Mouse (Mus musculus): ENCODE data around the gene Fgg.

Fgg gene

DNA sequence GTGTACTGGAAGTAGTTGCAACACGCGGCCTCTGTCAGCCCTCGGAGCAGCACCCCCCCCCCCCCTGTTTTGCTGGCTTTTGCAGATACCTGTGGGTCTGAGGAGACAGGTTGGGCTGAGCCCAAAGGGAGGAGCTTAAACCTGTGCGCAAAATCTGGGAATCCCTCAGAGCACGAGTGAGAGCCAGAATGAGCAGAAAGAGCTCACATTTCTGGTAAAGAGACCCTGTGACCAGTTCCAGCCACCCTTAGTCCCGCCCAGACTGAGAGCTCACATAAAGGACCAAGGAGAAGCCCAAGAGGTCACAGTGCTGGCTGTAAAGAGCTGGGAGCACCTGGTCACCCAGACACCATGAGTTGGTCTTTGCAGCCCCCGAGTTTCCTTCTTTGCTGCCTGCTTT, at the start of gene Fgg:
Fgg (plus strand) TSS at position 168 of the 400 bp plus-strand sequence.
- no peak for DNase-seq (ENCODE audit: low spot score)

DNA sequence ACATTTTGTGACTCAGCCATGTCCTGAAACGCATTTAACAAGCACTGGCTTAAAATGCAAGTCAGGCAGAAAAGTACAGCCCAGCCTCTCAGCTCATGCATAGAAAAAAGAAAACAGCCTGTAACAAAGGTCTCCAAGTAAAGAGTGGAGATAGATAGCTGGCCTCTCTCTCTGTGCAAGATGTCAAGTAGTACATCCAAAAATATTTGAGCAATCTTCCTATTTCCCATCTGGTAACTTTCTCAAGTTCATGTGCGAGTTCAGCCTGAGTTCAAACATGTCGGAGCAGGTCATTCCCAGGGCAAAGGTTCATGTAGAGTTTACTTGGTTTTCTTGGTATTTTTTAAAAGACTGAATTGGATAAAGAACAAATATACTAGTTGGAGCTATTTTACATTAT, 36.5 kb upstream of the Fgg start:
- no peak for DNase-seq (ENCODE audit: low spot score)

DNA sequence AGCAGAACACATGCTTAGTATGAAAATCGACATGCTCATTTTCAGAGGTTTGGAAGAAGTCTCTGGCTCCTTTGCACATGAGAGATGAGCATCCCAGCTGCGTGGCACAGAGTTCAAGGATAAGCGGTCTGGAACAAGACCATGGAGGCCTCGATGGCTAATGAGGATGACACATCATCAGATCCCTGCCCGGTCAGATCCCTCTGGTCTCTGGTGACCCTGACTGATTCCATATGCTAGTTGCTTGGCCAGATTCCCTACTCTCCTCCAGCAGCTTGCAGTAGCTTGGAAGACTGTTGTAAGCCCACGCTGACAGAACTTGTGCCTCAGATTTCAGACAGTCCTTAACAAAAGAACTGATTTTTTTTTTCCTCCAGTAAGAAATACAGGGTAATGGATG, 26.7 kb upstream of the Fgg start:
- DNase-seq (ENCODE audit: low spot score) = no peak

DNA sequence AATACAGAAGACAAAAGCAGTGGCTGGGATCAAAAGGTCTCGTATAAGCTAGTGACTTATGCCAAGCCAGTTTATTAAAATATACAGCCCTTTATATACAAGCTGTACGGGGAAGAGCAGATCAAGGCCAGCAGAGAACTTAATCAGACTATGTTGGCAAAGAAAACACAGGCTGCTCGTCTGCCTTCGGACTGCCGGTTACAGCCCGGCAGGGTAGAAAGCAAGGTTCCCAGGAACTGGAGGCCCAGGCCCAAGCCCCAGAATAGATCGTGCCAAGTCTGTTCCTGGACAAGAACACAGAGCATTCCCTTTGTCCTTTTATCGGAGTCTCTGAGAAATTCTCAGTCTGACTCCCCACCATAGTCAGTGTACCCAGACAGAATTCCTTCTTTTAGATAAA, 25.7 kb upstream of the Fgg start:
- no peak for DNase-seq (ENCODE audit: low spot score)

- no peak for DNase-seq (ENCODE audit: low spot score)
These were observed 22.7 kb upstream of the Fgg start for GRCm38 (mm10) chr3:82984840-82985239.

DNA sequence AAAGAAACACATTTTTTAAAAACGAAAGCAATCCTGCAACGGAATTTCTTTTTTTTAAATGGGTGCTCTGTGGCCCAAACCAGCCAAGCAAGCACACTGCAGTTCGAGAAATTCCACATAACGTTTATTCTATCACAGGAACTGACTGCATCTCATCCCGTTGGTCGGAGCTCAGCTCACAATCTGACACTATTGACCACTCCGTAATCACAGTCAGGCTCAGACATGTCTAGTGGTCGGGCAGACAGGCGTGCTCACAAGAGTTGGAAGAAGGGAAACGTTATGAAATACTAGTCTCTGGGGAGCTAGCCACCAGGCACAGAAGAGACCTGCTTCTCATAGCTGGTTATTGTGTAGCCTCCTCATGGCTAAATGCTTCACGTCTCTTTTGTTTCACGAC, 15.6 kb upstream of the Fgg start:
- no peak for DNase-seq (ENCODE audit: low spot score)

GRCm38 (mm10) chr3:82992956-82993355, 14.6 kb upstream of the Fgg start:
- no peak for DNase-seq (ENCODE audit: low spot score)

- DNase-seq (ENCODE audit: low spot score) = no peak
These were observed 12.2 kb upstream of the Fgg start for GRCm38 (mm10) chr3:82995368-82995767.

DNA sequence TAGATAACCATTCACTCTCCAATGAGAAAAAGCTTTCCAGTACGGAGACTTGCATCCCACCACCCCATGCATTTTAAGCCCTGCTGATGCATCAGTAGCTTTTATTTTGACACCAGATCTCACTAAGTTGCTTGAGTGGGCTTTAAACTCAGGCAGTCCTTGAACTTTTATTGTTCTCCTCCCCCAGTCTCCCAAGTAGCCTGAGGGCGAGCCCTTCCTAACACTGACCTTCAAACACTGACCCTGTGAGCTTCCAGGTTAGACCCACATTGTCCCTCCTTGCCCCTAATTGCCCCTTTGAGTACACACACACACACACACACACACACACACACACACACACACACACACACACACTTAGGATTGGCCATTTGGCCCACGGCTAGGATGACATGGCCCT, 10.9 kb upstream of the Fgg start:
- no peak for DNase-seq (ENCODE audit: low spot score)

DNA sequence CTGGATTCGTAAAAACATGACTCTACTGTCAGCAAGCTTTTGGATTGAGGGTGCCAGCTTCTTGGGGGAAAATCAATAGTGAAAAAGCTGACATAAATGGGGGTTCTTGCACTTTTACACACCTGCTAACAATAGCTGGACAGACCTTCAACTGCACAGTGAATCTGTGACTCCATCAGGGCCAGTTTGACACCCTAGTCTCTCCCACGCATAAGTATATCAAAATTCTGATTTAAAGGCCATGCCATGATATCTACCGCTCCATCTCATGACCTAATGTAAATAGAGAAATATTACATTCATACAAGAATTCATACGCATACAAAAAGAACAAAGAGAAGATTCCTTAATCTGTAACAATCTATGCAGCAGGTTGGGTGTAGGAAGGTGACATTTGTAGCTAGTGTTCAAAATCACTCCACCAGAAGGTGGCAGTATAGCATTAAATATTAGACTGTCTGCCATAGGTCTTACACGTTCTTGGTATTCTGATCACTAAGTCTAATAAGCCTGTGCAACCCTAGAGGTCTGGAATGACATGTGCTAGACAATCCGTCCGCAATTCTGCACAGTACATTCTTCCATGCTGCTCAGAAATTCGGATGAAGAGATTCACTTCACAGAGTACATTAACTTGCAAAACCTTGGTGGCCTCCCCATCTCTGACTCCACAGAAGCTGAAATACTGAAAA, 8.6 kb upstream of the Fgg start:
- peak; percentile 10 for DNase-seq (ENCODE audit: low spot score)

GRCm38 (mm10) chr3:82999995-83000394, 7.5 kb upstream of the Fgg start:
- no peak for DNase-seq (ENCODE audit: low spot score)

DNA sequence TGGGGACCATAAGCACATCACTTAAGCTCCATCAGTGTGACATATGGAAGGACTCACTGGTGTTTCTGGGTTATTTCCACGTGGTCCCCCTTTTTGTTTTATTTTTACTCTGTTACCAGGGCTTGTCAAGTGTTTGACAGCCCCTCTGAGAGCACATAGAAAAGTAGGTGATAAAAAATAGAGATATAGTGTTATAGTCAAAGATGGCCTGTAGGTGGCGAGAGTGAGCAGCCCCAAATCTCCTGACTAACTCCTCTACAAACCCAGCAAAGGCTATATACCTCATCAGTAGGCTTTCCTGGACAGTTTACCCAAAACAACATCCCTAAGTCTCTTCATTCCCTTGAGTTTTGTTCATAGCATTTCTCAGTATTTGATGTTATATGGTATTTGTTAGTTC, 5.3 kb upstream of the Fgg start:
- peak; percentile 8 for DNase-seq (ENCODE audit: low spot score)

GRCm38 (mm10) chr3:83003068-83003467, 4.5 kb upstream of the Fgg start:
- DNase-seq (ENCODE audit: low spot score) = no peak

DNA sequence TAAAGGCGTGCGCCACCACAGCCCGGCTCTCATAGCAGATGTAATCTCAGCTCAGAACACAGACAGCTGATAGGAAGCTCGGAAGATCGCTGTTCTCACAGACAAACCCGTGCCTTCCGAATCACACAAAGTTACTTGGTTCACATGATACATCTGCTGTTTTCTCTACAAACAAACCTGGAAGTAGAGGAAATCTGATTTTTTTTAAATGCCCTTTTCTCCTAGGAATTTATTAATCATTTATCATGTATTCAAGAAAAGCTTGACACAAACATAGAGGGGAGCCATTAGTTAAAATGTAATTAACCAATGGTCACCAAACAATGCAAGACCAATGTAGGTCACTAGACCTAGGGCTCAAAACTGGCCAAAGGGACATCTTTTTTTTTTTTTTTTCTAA, 2.7 kb upstream of the Fgg start:
- DNase-seq (ENCODE audit: low spot score) = no peak

DNA sequence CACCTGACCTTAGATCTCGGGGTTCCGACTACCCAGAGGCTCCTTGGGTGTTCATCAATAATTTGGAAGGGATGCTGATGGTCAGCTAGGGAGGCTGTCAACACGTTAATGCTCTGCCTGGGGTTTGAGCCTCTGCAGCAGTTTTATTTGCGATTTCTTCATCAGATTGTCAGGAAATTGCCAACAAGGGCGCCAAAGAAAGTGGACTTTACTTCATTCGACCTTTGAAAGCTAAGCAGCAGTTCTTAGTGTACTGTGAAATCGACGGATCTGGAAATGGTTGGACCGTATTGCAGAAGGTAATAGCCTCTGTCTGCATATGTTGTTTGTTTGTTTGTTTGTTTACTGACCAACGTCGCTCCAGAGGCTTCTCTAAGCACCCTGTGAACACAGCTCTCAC, 2.8 kb downstream of the Fgg start:
- no peak for DNase-seq (ENCODE audit: low spot score)

DNA sequence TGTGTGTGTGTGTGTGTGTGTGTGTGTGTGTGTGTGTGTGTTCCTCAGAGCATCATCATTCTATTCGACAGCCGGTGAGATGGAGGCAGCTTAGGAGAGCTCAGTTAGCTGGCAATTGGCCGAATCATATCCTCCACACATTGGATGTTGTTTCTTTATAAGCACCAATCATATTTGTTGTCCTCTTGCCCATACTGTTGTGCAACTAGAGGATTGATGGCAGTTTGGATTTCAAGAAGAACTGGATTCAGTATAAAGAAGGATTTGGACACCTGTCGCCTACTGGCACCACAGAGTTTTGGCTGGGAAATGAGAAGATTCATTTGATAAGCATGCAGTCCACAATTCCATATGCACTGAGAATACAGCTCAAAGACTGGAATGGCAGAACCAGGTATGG, 3.6 kb downstream of the Fgg start:
- no peak for DNase-seq (ENCODE audit: low spot score)

DNA sequence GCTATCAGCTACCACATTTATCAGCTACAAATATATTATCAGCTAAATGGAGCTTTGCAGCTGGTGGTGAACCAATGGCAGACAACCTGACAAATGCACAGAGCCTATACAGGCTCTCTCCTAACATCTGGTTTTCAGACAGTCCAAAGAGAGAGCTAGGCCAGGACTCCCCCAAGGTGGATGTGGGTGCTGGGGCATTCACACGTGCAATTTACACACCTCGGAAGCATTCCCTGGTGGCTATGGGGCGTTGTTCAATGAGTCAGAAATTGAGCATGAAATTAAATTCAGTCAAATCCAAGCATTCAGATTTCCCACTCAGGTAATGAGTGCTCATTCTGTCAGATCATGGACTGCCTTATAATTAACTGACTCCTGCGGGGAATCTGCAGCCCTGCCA, 4.0 kb downstream of the Fgg start:
- DNase-seq (ENCODE audit: low spot score) = no peak

DNA sequence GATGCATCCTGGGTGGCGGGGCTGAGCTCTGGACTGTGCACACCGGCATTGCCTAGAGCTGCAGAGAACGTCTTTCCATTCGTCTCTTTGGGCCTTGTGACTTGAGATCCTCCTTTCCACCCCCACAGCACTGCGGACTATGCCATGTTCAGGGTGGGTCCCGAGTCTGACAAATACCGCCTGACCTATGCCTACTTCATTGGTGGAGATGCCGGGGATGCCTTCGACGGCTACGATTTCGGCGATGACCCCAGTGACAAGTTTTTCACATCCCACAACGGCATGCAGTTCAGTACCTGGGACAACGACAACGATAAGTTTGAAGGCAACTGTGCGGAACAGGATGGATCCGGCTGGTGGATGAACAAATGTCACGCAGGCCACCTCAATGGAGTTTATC, 5.1 kb downstream of the Fgg start:
- no peak for DNase-seq (ENCODE audit: low spot score)

DNA sequence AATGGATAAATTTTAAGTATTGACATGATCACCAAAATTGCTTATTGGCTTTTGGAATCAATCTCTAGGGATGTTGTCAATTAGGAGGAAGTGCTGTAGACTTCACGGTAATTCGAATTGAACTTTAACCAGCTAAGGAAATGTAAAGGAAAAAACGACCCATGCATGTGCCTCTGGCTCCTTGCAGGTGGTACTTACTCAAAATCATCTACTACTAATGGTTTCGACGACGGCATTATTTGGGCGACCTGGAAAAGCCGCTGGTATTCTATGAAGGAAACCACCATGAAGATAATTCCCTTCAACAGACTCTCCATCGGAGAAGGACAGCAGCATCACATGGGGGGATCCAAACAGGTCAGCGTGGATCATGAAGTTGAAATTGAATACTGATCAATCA, 6.4 kb downstream of the Fgg start:
- no peak for DNase-seq (ENCODE audit: low spot score)

DNA sequence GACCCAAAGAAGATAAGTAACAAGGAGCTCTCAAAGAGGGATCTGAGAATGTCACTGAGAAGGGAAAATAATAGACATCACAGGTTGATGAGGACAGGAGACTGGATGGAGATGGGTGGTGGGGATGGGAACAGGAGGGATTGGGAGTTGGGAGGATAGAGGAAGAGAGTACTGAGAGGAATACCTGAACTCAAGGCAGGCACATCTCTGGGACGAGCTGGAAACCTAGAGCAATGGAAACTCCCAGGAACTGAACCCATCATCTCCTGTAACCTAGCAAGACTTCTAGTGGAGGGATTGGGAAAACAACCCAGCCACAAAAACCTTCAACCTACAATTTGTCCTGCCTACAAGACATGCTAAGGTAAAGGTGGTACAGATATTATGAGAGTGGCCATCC, 8.7 kb downstream of the Fgg start:
- no peak for DNase-seq (ENCODE audit: low spot score)

GRCm38 (mm10) chr3:83020387-83020786, 12.9 kb downstream of the Fgg start:
- no peak for DNase-seq (ENCODE audit: low spot score)

- DNase-seq (ENCODE audit: low spot score) = no peak
These were observed 13.7 kb downstream of the Fgg start for GRCm38 (mm10) chr3:83021176-83021575.

DNA sequence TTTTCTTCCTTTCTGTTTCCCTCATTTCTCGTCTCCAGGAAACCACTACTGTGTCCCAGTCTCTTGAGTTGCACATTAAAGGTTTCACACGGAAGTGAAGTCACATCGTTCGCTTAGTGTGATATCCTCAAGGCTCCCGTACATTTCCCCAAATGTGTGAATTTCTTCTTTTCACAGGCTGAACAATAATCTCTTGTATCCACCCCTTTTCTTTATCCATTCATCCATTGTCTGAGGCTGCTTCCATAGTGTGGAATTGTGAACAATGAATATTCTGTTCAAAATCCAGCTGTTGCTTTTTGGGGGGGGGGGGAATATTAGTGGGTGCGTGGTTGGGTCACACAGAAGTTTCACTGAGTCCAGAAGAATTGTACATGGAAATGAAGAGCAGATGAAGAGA, 17.5 kb downstream of the Fgg start:
- no peak for DNase-seq (ENCODE audit: low spot score)

GRCm38 (mm10) chr3:83025475-83026301, 18.2 kb downstream of the Fgg start, which contains the start of gene Fga:
Gene Fga (plus strand): TSS chr3:83026076.
- no peak for DNase-seq (ENCODE audit: low spot score)

Measured in T-cell, adult 2 months (primary cell).